Mouse (Mus musculus) midbrain, postnatal 0 days (tissue): Measurements from ENCODE around the gene Epb41l3. TPM values are rescaled to one million over a fixed set of nuclear protein-coding genes. Genes with fewer than 3 reads are reported as not detected.
A peak's percentile ranks its signal among the peaks of the same experiment; 100 is the strongest.
"Not testable (repeated sequence)": the region's sequence is repeated elsewhere in the genome, so short reads cannot be mapped to it uniquely, and the experiment has no call there.

ENCODE experiments used
- ATAC-seq: fragments of 200-750 bp; cut with Nextera tagmentation; 2 replicates; pipeline ENCODE4 v1.8.0; 2017; ENCODE audit warnings: moderate number of reproducible peaks, mild to moderate bottlenecking, moderate TSS enrichment, moderate library complexity; ENCODE audit not compliant: low FRiP score
- DNase-seq: peaks from one replicate; pipeline ENCODE4 v3.0.0-alpha.2; 2015; ENCODE audit warnings: low spot score
- H3K27ac ChIP-seq: fragments of 300-500 bp; sonication (generic); 2 replicates; pipeline ENCODE4 v1.5.1; 2014; ENCODE audit warnings: low read depth, mild to moderate bottlenecking, low read length, mixed read lengths
- H3K27me3 ChIP-seq: fragments of 300-500 bp; sonication (generic); 2 replicates; pipeline ENCODE4 v1.6.1; 2014; ENCODE audit warnings: low read length, control low read depth, mixed read lengths; ENCODE audit not compliant: insufficient read depth
- H3K36me3 ChIP-seq: fragments of 300-500 bp; sonication (generic); 2 replicates; pipeline ENCODE4 v1.6.1; 2014; ENCODE audit warnings: low read length, control low read depth, mixed read lengths; ENCODE audit not compliant: insufficient read depth
- H3K4me1 ChIP-seq: fragments of 300-500 bp; sonication (generic); 2 replicates; pipeline ENCODE4 v1.6.1; 2014; ENCODE audit warnings: mild to moderate bottlenecking, control low read depth, antibody characterized with exemption, low read length, mixed read lengths; ENCODE audit not compliant: insufficient read depth
- H3K4me2 ChIP-seq: fragments of 300-500 bp; sonication (generic); 2 replicates; pipeline ENCODE4 v1.6.1; 2014; ENCODE audit warnings: low read depth, mild to moderate bottlenecking, low read length, mixed read lengths; ENCODE audit not compliant: poor library complexity, severe bottlenecking
- H3K4me3 ChIP-seq: fragments of 300-500 bp; sonication (generic); 2 replicates; pipeline ENCODE4 v1.5.1; 2014; ENCODE audit warnings: low read depth, mild to moderate bottlenecking, low read length, moderate library complexity
- H3K9ac ChIP-seq: fragments of 300-500 bp; sonication (generic); replicated peaks from 2 replicates; pipeline ENCODE4 v1.6.1; 2014; ENCODE audit warnings: mild to moderate bottlenecking, low read length, moderate library complexity, mixed read lengths; ENCODE audit not compliant: poor library complexity, severe bottlenecking
- H3K9me3 ChIP-seq: fragments of 300-500 bp; sonication (generic); 2 replicates; pipeline ENCODE4 v1.6.1; 2016; ENCODE audit warnings: low read length, control low read depth
- CTCF ChIP-seq: IDR thresholded peaks from 2 replicates; pipeline ENCODE4 v1.5.1; 2016; ENCODE audit warnings: antibody characterized with exemption, mild to moderate bottlenecking
- WGBS: fragments of 180-500 bp; shearing (Covaris S2); extraction: QIAGEN DNeasy Blood & Tissue Kit; methylation state at CpG from one replicate; pipeline ENCODE4 v1.1.7; 2014; 5-methylcytosine and 5-hydroxymethylcytosine counted together
- polyA plus RNA-seq: library from polyadenylated mRNA; unstranded; fragments of >200 nt; fragmentation: Nextera tagmentation; extraction: Ambion mirVana; gene quantifications from 2 replicates; pipeline ENCODE4 v1.2.1, GENCODE M21; 2015
- total RNA-seq: library from RNA; depleted of rRNA; stranded (reverse); fragments of >200 nt; gene quantifications from 2 replicates; pipeline ENCODE4 v1.2.3, GENCODE M21; 2014

Epb41l3 gene
- total and polyA plus RNA-seq, 2 experiments from 2014 or later = 72.1 to 102 TPM

DNA sequence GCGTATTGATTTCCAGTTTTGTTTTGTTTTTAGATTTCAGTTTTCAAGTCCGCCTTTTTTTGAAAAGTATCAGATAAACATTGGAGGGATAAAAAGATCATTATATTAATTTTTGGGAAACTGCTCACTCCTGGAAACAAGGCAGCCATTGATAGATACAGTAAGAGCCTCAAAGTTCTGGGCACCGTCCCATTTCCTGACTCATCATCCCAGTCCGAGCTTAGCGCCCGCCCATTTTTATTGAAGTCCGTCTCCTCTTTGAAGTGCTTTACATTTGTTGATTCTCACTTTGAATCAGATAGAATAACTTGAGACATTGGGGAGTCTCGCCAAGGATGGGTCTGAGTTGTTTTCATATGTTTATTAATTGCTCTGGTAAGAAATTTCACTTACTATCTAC, 43.7 kb downstream of the Epb41l3 start:
- Histone ChIP-seq H3K9me3 (no peaks in the 10 kb centered on the region), H3K4me2 (no peak overlapping the region), H3K27ac (no peak overlapping the region), H3K36me3 (no peaks in the 10 kb centered on the region), H3K4me1 (peaks cover 7% of the 10 kb centered on the region; the same call in 1 of the 2 replicates), H3K9ac (no peak overlapping the region), H3K27me3 (no peaks in the 10 kb centered on the region), H3K4me3 (no peak overlapping the region)
- 86% methylated on average over 8 of the region's 8 CpGs for WGBS
- no peak for ATAC-seq
- no peak for DNase-seq
- no peak for TF ChIP-seq CTCF

DNA sequence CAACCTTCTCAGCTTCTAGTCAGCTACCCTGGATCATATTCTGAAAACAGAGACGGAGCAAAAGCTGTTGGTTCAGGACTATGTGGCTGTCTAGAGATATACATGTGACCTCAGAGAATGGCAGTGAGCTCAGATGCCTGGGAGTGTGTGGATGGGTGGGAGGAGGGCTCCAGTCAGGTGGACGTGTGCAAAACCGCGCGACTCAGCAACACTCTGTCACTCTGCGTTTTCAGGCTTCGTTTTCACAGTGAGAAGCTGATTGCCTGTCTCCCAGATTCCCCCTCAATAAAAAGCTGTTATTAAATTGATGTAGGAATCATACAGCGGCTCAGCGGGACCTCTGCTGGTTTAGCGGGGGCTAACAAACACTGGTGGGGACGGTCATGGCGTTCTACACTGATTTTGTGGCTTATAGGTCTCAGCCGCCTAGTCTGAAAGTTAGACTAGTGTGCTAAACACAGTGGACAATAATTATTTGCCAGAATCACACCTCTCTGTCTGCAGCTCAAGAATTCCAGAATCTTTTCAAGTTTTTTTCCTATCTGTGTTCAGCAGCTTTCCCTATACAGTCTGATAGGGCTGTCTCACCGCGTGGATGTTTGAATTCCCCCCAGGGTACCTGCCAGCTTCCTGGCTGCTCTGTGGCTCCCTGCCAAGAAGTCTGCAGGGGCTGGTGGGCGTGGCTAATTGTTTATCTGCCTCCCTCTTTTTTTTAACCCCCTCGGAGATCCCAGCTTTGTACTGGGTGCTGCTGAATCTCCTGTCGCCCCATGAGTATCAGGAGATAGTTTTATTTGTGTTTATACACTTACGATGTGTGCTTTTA, 45.3 kb downstream of the Epb41l3 start:
- DNase-seq (peak; percentile 50), ATAC-seq (peak; percentile 83)

DNA sequence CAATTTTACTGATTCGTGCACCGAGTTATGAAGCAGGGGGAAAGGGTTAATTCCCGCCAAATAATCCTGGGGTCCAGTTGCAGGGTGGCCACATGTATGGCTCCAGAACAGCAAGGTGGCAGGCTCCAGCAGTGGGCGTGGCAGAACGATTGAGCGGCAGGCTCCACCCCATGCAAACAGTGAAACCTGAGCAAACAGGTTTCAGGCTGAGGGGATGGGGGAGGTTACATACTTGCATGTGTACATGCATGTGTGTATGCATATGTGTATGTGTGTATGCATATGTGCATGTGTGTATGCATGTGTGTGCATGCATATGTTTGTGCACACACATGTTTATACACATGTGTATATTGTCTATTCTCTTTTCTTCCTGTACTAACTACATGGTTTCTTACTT, 46.9 kb downstream of the Epb41l3 start:
- H3K9me3 ChIP-seq, H3K4me3 ChIP-seq, DNase-seq, H3K27me3 ChIP-seq, ATAC-seq, H3K9ac ChIP-seq, H3K27ac ChIP-seq, H3K4me1 ChIP-seq, H3K36me3 ChIP-seq: not testable (repeated sequence)
- H3K4me2 ChIP-seq = peak overlapping the region; percentile 15; the same call in 1 of the 2 replicates
- 11% methylated on average over 6 of the region's 6 CpGs for WGBS

More for the DNA sequence above, 45.3 kb downstream of the Epb41l3 start:
- H3K27me3 ChIP-seq = no peaks in the 10 kb centered on the region
- 5% methylated on average over 19 of the region's 19 CpGs for WGBS
- peak overlapping the region; percentile 41 for H3K4me2 ChIP-seq
- H3K36me3 ChIP-seq = no peaks in the 10 kb centered on the region
- H3K4me3 ChIP-seq = peak overlapping the region; percentile 23
- no peaks in the 10 kb centered on the region for H3K9me3 ChIP-seq
- peak; percentile 20; the same call in 1 of the 2 replicates for TF ChIP-seq CTCF
- peak overlapping the region; percentile 21 for H3K27ac ChIP-seq
- peaks cover 7% of the 10 kb centered on the region; the same call in 1 of the 2 replicates for H3K4me1 ChIP-seq
- 0 out of 2 replicates have a peak overlapping the region, but pooled peaks have one; percentile 42 for H3K9ac ChIP-seq

DNA sequence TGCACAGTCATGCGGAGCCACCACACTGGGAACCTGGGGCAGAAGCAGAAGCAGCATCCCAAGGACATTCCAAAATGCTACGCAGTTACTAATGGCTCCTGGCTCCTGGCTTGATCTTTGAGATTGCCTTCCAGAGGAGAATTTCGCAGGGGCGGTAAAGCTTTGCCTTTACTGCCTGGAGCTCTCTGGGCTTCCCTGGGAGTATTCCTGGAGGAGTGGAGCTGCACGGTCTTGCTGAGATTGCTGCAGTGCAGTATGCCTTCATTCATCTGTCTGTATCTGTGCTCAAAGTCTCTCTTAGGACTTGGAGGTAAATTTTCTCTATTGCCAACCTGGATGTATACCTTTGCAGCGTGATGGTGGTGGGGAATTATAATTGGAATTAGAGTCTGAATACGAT, 52.0 kb downstream of the Epb41l3 start:
- H3K36me3 ChIP-seq = no peaks in the 10 kb centered on the region
- no peak overlapping the region for H3K4me3 ChIP-seq
- no peaks in the 10 kb centered on the region for H3K9me3 ChIP-seq
- H3K27ac ChIP-seq = no peak overlapping the region
- WGBS = 65% methylated on average over 7 of the region's 7 CpGs
- H3K4me2 ChIP-seq = 0 out of 2 replicates have a peak overlapping the region, but pooled peaks have one; percentile 6
- ATAC-seq (no peak), DNase-seq (no peak)
- H3K9ac ChIP-seq = no peak overlapping the region
- TF ChIP-seq CTCF = no peak
- H3K4me1 ChIP-seq = peaks cover 8% of the 10 kb centered on the region; the same call in 1 of the 2 replicates
- no peaks in the 10 kb centered on the region for H3K27me3 ChIP-seq

DNA sequence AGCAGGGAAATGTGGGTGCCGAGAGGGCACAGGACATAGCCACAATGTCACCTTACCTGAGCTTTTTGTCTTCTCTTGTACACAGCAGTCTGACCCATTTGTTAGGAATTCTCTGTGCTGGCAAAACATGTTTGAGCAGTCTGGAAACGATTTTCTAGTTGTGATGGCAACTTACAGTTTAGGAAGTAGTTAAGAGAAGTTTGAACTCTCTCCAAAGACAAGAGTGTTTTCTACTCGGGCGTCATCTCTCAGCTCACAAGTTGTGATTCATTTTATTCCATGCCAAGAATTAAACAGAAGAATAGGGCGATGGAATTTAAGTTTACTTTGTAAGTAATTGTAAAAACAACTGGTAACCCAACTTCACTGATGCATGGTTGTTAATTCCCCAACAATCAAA, 52.5 kb downstream of the Epb41l3 start:
- Histone ChIP-seq H3K4me3 (no peak overlapping the region), H3K27ac (no peak overlapping the region), H3K4me2 (no peak overlapping the region), H3K9ac (no peak overlapping the region), H3K27me3 (no peaks in the 10 kb centered on the region), H3K36me3 (no peaks in the 10 kb centered on the region), H3K9me3 (no peaks in the 10 kb centered on the region), H3K4me1 (peaks cover 8% of the 10 kb centered on the region; the same call in 1 of the 2 replicates)
- no peak for TF ChIP-seq CTCF
- ATAC-seq (no peak), DNase-seq (no peak)
- WGBS = 75% methylated on average over 5 of the region's 5 CpGs

DNA sequence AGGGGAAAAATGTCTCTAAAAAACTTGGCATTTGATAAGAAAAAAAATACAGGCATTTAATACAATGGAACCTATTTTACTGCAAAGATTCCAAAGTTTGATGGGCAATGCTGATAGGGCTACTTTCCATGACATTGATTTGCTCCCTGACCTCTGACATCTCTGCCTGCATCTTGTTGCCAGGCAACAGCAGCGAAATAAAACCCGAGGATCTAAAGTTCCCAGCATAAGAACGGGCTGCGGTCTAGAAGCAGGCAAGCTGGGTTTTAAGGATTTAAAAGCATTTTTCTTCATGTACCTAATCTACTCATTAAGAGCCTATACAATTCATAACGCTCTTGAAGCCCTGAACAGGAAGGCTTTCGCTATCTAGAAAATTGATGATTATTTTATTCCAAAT, 54.0 kb downstream of the Epb41l3 start:
- DNase-seq = peak; percentile 19
- 19% methylated on average over 6 of the region's 6 CpGs for whole genome bisulfite sequencing

More for the DNA sequence above, 54.0 kb downstream of the Epb41l3 start:
- Histone ChIP-seq H3K27me3 (no peaks in the 10 kb centered on the region), H3K4me3 (no peak overlapping the region), H3K4me2 (no peak overlapping the region), H3K36me3 (no peaks in the 10 kb centered on the region), H3K9ac (no peak overlapping the region), H3K27ac (no peak overlapping the region), H3K4me1 (peaks cover 8% of the 10 kb centered on the region; the same call in 1 of the 2 replicates), H3K9me3 (no peaks in the 10 kb centered on the region)
- ATAC-seq = no peak
- no peak for TF ChIP-seq CTCF
